Mouse (Mus musculus) 416B (cell line): ENCODE measurements around the gene Nav2.

Source experiments
- DNase-seq: peaks from one replicate; pipeline ENCODE4 v3.0.0; 2011; ENCODE audit warnings: low read depth

Gene Nav2

DNA sequence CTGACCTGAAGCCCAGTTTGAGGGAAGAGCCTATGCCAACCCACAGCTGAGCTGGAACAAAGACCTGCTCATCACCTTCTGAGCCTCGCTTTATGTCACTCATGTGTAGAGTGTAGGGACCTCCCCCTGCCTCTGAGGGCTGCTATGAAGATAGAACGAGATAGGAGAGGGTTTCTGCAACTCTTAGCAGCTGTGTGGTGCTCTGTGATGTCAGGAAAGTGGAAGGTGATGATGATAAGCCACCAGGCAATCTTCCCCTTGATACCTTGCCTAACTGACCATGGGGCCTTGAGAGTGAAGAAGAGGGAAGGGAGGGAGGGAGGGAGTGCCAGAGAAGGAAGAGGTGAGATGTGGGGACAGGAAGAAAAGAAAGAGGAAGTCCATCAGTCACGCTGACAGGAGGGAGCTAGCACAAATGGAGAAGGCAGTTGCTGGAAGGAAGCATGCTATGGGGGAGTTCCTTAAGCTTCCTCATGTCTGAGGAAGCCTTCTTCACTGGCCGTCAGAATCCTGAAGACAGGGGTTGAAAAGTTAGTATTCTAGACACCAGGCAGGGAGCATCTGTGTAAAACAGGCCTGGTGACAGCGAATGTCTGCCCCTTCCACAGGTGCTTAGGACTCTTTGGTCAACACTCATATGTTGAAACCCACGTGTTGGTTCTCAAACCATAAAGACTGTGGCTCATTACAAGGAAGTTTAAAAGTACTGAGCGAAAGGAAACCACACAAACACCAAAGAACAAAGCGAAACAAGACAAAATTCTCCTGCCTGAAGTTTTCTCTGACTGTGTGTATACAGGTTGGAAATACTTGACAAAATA is at the start of gene Nav2:
Nav2 (plus strand) TSS at position 196 of the 821 bp plus-strand sequence.
- DNase-seq = peak; percentile 78

DNA sequence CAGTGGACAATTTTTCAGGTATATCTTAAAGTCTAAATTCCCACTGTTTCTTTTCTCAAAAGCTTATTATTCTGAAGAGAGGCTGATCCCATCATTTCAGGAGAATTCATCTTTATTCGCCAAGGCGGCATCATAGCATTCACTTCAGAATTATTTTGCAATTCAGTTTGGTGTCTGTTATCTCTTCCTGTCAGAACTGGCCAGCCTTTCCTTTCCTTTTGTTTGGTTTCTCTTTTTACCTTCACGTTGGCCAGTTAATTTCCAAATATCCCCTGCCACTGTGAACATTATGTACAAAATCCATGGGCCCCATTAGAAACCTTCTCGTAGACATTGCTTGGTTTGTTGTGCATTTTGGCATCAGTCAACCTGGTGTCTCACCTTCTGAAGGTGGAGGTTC is 49.2 kb upstream of the Nav2 start:
- peak; percentile 91 for DNase-seq

DNA sequence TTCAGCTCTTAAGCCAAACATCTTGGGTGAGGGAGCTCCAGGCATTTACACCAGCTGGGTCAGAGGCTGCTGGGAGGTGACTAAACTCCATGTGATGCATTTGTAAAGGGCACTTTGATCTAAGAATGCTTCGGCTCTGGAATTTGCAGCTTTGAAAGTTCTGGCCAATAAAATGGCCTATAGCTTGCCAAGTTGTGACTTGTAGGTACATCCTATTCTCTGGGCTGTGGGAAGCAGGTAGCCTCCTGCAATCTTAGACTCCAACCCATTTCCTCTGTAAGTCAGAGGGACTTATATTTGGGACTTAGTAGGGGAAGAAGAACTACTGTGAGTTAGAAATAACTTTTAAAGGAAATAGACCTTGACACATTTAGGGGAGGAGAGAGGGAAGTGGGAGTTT is 47.6 kb upstream of the Nav2 start:
- DNase-seq = peak; percentile 38

DNA sequence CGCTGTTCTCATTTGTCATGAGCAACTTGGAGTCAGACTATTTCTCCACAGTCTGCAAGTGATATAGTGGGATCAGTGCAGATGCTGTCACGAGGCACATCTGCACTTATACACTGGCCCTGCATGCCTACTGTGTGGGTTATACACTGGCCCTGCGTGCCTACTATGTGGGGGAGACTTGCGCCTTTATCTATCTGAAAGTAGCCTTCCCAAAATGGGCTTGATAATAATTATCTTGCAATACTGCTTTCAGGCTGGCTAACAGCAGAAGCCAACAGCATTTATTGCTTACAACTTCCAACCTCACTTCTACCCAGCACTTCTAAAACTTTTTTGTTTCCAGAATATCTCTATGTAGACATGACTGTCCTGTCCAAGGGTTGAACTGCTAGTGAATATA is 46.7 kb upstream of the Nav2 start:
- no peak for DNase-seq

DNA sequence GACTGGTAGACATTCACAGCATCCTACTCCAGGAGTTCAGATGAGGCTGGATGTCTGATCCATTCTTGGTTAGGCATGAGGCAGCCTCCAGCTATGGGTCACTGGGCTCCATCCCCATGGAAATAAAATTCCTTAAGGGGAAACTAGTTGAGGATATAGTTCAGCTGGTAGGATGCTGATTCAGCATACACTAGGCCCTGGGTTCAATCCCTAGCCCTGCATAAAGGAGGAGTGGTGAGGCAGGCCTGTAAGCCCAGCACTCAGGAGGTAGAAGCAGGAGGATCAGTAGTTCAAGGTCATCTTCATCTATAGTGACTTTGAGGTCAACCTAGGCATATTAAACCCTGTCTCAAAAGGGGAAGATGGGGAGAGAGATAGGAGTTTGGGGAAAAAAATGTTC is 44.3 kb upstream of the Nav2 start:
- DNase-seq = peak; percentile 42

DNA sequence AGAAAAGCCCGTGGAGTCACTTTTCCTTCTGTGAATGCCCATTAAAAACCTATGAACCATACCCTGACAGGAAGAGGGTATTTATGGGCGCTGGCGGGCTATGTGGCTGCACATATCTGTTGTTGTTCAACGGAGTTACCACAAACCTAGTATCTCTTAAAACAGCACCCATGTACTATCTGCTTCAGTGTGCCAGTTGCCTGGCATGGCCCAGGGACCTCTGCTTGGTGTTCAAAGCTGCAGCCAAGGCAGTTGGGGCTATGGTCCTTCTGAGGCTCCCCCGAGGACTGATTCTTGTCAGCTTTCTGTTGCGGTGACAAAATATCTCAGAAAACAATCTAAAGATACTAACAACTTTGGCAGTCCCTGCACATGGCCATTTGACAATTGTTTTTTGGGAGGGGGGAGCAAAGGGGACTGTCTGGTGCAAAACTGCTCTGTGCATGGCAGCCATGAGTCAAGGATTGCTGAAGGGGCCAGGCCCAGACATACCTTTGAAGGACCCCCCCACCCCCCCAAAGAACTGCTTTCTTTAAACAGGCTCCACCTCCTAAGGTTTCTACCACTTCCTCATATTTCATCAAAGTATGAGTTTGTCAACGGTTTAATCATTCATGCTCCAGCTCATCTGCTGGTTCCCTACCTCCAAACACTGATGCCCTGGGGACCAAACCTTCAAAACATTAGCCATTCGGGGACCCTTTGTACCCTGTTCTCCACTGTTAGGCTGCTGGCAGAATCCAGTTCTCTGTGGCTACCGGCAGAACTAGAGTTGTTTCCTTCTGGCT is 43.7 kb upstream of the Nav2 start:
- DNase-seq = peak; percentile 59

DNA sequence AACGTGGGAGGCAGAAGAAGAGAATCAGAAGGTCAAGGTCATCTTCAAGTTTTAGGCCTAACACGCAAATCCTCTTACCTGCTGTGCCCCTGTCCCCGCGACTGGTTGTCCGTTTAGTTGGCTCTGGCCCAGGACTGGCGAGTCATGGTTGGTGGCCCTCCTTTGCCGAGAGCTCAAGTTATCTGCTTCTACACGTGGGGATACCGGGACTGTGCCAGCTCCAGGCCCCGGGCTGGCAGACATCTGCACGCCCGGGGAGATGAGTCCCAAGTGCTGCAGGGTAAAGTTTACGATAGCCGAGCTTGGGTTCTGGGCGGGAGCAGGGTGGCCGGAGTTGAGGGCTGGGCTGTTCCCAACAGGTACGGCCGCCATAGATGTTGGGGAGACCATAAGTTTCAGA is 40.9 kb upstream of the Nav2 start:
- no peak for DNase-seq

DNA sequence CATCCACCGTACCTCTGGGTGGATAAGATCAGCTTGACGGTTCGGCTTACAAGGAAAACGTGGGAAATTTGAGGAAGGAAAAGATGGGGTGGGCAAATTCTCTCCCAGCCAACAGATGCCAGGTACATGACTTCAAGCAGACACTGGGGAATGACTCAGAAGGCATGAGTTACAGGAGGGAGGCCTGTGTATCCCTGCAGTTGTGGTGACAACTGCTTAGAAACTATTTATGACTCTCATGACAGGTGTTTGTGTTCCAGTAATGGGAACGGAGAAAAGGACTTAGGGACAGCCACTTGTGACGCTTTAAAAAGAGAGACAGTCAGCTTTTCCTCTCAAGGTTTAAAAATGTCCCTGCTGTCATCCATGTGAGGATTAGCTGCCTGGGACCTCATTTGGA is 38.4 kb upstream of the Nav2 start:
- no peak for DNase-seq

DNA sequence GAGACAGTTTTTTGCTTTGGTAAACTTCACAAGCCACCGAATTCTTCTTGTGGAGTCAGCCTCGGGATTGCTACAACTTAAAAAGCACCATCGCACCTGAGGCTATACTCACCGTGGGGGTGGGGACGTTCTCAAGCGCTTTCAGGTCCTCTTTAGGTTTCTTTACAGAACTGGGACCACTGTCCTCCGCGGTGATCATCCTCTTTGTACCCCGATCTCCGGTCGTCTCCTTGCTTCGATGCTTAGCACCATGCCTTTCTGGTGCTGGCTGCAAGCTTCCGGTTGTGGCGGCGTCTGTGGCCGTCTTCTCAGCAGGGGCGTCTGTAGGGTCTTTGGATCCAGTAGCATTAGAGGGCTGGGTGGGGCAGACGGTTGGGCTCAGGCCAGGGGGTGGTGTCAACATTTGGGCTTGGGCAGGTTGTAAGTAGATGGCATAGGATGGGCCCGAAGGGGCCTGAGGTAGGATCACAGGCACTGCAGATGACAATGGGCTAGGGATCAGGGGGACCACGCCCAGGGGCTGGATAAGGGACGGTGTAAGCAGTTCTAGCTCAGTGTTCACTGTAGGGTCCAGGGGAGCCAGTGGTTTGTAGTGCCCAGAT is 37.8 kb upstream of the Nav2 start:
- DNase-seq = no peak

DNA sequence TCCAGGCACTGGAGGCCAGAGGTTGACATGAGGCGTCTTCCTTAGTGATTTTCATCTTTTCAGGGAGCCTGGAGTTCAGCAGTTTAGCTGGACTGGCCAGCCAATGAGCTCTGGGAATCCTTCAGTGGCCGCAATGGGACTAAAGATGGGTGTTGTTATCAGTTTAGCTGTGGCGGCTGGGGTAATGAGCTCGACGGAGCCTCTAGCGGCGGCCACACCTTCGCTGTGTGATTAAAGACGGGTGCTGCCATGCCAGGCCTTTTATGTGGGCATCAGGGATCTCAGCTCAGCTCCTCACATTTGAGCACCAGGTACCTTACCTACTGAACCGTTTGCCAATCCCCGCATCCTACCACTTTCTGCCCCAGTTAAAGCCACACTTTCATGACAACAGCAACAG is 37.2 kb upstream of the Nav2 start:
- no peak for DNase-seq

DNA sequence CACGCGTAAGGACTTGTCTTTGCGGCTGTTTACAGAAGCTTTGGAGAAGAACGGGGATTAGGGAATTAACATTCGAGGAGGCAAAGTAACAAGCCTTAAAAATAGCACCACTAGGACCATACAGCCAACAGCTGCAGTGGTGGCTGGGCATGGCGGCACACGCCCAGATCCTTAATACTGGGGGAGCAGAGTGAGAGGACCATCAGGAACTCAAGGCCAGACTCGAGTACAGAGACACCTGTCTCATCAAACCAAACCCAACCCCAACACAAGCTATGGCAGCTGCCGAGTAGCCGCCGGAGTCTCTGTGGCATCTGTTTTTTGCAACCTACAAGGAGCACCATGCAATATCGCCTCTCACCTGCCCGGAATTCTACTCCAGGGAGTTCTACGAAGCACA is 33.4 kb upstream of the Nav2 start:
- no peak for DNase-seq

DNA sequence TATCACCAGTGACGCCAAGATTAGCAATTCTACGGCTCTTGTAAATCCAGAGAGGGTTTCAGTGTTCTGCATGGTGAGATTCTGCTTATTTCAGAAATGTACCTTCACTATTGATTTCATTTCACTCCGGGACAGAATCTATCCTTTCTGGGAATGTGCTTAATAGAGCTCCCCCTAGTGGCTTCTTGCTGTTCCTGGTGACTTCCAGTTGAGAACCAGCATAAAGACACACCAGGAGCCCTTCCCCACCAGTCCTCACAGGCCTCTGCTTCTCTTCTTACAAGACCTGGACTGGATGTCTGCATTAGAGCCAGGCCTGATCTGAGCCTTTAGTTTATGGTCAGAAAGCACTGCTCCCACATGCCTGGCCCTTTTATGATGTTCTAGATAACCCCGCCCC is 32.0 kb upstream of the Nav2 start:
- DNase-seq = peak; percentile 78

DNA sequence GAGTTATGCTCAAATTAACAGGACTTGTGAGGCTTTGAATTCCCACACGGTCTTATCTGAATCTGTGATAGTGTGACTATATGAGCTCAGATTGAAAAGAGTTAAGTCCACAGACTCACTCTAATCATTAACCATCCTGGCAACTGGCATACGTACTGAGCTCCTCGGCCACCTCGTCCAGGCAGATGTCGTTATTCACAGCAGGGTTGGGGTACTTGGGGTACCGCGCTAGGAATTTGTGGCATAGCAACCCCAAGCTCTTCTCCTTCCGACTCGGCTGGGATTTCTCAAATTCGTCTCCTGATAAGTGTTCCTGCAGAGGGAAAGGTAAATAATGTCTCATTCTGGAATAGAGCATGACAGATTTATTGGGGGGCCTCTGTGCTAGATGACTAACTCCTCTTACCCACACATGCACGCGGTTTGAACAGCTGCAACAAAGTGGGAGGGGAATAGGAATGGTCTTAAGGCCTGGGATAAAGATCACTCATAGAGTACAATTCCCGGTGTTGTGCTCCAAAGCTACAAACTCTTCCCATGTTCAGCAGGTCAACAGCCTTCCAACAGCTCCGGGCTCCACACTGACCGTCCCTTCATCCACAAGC is 30.6 kb upstream of the Nav2 start:
- no peak for DNase-seq

DNA sequence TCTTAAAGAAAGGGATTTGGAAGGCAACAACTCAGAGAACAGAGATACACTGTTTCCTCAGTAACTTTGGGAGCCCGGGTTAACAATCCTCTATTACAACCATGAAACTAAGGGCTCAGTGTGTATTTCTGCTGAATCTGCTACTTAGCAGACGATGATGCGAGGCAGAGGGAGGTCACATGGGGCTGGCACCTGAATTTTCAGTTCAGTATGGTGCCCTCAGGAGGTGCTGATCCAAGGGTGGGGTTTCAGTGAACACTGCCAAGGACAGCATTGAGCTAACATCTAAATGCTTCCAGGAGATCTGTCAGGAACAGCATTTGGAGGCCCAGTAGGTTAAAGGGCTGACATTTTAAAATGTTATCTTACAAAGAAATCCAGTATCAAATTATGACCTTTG is 28.9 kb upstream of the Nav2 start:
- no peak for DNase-seq

DNA sequence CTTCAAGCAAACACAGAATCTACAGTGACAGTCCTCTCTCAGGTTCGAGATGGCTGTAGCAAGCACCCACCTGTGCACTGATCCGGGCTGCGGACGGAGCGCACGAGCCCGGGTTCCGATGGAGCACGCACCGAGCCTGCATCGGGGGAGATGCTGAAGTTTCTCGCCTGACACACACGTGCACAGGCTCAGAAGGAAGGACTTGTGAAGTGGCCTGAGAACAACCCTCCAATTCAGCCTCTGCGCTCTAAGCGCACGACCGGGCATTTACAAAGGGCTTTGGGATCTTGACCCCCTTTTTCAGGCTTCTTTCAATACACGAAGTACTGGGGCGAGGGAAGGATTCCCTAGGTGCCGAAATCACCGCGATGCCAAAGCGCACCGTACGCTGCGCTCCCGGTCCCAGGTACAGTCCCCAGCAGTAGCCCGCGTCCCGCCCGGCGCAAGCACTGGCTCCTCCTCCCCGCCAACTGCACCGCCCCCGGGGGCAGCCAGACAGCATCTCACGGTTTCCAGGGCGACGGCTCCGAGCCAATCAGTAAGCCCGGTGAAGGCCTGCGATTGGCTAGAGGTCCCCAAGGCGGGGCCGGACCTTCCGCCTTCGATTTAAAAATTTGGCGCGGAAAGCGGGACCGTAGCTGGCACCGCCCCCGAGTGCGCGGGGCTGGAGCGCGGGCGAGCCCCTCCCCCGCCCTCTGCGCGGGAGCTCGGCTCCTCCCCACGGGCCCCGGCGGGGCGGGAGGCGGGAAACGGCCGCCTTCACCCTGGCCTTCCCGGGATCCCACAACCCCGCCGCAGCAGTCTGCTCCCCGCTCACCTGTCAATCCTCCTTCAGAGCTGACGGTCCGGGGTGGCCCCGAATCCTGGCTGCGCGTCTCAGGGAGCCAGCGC is 27.7 kb upstream of the Nav2 start:
- peak; percentile 97 for DNase-seq

DNA sequence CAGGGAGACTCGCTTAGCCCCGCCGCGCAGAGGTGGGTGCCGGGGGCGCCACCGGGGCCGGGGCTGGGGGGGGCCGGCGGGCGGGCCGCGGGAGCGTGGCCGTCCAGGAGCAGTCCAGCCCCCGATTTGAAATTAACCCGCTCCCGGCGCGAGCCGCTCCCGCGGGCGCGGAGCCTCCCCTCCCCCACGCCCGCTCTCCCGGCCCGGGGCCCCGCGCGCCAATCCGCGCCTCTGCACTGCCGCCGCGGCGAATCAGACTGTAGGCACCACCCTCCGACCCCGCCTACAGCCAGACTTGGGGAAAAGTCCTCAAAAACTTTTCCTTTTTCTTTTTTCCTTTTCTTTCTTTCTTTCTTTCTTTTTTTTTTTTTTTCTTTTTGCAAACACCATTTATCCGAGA is 27.0 kb upstream of the Nav2 start, which contains the start of gene E2f8:
E2f8 (minus strand) TSS at position 111 of the 400 bp plus-strand sequence.
- peak; percentile 70 for DNase-seq

DNA sequence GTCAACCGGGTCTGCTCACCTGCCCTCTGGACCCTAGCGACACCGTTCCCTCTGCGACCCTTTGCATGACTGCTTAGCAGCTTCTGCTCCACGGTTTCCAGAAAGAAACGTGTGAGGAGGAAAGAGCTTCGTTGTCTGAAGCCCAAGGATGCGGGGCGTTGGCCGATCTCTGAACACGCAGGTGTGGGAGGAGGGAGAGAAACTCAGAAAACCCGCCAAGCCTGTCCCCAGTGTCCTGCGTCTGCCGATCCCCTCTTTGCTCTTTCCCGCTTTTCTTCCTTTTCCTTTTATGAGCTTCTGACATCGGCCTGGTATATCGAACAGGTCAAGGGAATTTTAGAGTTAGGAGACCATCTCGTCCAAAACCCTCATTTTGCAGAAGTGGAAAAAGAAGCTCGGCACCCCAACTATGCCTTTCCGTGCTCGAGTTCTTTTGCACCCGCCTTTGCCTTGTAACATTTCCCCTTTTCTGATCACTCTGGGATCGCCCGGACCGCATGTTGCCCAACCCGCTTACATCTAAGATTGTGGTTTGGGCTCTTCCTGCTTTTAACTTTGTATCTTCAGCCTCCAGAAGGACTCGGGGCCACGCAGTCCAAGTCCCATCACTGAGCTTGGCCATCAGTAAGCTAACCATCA is 26.4 kb upstream of the Nav2 start:
- DNase-seq = peak; percentile 89

DNA sequence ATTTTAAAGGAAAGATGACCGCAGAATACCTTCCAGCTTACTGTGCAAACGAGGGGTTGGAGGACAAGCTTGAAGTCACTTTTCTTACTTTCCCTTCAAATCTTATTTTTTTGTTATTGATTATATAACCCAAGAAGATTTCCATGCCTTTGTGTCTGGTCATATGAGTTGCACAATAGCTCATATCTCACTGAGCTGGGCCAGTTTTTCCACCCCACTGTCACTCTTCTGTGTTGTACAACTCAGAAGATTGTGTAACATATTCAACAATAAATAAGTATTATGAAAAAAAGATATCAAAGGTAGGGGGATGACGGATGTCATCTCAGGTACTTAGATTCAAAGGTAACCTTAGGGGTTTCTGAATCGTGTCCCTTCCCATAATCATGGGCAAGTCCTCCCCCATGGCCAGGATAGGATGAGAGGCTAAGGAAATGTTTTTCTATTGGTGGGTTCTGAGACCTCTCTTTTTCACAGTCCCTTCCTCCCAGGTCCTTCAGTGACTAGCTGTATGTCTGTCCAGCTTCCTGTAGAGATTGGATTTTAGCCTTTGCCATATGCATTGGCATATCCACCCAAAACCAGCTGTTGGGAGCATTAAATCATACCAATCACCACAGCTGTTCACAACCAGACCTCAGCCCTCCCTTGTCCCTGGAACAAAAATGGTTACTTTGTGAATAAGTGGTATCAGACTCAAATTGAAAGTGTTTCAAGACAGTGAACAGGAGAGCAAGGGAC is 24.8 kb upstream of the Nav2 start:
- DNase-seq = peak; percentile 63

DNA sequence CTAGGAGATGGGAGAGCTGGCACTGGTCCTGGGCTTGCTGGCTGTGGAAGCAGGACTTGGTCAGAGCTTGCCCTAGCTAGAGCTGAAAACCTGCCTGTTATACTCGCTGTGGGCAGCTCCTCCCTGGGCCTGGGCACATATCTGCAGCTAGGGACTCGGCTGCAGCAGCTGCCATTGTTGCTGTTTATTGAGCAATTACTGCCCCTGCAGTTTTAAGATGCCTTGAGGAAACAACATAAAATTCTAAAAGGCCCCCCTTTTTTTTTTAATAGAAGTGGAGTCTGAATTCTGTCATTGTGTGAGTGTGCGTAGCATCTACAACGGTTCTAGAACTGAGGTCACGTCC is 24.3 kb upstream of the Nav2 start:
- DNase-seq = no peak

DNA sequence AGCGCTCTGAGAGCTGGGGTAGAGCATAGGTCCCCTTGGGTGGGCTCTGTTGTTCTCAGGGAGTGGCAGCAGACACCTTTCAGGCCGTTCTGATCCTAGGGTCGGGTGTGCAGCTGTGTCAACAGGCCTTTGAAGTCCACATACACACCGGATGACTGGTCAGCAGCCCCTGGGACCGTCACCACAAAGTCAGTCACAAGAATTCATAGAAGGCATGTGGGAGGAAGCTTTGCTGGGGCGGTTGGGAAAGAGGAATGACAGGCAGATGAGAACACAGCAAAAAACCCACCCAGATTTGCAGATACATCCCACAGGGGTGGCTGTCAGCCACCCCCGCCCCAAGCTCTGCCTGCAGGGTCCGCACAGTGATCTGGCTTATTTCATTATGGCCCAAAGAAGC is 20.5 kb upstream of the Nav2 start:
- DNase-seq = peak; percentile 49
